Mouse (Mus musculus): ENCODE measurements around the gene Alk.

The Alk gene

GRCm38 (mm10) chr17:72017329-72017728, 587.1 kb downstream of the Alk start:
- no peak for DNase-seq

DNA sequence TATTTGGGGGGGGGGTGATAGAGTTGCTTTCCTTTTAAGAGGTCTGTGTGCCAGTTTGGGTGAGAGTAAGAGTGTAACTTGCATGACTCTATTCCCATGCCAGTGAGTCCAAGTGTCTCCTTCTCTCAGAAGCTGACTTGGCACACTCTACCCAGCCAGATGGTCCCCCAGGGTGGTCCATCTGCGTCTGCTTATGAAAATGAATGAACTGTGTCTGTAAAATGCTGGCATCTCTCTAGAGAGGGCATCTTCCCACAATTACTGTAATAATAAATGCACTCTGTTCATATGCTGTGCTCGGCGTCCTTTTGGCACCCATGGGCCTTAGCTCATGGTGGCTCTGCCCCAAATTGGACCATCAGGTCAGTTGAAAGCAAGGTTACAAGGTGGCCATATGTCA, 589.2 kb downstream of the Alk start:
- DNase-seq, result no peak

GRCm38 (mm10) chr17:72012775-72013174, 591.7 kb downstream of the Alk start:
- no peak for DNase-seq

DNA sequence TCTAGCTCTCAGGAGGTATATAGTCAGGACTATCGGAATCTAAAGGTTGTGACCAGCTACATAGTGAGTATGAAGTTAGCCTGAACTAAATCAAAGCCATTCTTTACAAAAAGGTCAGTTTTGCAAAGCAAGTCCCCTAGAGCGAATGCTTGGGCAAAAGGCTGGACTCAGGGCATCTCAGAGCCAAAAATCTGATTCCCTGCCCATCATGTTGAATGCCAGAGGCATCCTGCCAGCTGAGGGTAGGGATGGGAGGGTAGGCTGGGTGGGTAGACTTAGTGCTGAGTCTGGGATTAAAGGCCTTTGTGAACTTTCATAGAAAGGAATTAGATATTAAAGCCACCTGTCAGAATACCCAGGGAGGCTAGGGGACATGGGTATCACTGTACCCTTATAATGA, 594.6 kb downstream of the Alk start:
- DNase-seq, result no peak

DNA sequence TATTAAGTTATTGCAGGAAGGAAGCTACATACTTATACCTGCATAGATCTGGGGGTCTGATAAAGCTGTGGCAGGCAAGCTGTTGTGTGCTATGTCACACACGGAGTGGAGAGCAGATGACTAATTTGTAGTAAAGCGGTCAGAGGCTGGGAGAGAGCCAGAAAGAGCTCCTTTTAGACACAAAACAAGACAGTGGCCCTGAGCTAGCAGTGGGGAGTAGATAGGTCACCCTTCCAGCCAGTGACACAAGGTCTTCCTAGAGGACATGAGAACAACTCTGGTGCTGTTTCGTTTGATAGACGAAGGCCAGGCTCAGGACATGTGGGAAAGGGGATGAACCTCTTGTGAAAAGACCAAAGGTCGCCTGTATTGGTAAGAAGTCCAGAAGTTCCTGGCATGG, 596.0 kb downstream of the Alk start:
- no peak for DNase-seq

DNA sequence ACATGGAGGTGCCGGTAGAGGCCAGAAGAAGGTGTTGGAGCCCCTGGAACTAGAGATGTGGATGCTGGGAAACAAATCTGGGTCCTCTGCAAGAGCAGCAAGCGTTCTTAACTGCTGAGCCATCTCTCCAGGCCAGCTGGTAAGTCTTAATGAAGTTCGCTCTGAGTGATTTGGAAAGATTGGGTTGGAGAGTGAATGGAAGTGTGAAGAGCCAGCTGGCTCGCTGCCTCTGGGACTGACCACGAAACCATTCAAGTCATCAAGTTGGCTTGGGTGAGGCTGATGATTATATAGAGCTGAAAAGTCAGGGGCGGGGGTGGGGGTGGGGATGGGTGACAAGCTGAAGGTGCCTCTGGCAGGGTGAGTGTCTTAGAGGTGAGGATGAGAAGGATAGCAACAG, 599.1 kb downstream of the Alk start:
- DNase-seq, result peak; percentile 23

DNA sequence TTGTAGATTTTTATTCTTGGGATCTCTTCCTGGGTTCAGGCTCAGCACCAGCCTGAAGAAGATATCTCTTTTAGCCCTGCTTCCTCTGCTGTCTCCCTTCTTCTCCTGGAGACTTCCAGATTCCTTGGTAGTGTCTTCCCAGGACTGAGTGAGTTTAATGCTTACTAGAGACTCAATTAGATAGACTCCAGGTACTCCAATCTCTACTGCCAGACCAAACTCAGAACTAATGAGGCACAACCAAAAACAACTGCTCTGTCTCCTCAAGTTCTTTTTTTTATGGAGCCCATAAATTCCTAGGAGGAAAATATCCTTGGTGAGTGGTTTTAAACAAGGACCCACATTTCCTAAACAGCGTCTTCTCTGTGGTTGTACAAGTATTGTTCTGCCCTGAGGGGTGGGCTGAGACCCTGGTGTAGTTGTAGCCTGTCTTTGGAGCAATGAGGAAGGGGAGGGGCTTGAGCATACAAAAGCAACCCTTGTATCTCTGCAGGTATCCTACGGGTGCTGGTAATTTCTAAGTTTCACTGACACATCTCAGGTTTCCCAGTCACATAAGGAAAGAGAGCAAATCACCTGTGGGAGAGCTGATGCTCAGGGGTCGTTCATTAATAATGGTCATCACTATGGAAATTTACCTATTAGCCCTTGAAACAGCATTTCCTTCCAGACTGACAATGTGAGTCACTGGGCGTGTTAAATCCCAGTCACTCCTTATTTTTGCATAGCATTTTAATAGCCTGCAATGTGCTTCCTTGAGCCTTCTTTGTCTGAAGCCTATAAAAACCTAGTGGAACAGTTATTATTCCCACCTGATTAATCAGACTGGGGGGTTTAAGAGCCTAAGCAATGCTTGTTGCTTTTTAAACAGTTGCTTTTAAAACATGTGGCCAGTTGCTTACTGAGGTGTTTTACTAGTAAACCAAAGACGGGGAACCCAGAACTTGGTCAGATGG, 604.6 kb downstream of the Alk start:
- DNase-seq, result no peak

DNA sequence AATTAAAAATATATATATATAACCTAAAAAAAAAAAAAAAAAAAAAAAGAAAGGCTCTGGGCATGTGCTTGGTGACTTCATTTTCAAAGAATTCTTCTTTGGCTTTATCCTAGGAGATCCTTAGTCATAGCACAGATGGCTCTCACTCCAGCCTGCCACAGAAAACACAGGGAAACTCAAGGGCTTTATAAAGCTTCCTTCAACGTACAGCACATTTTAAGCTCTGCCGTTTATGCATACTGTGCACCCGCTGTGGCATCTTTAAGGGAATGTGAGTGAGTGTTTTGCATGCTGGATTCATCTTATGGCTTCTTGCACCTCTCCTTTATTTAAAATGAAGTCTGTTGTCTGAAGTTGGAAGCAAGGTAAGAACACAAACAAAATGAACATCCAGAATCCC, 606.7 kb downstream of the Alk start:
- no peak for DNase-seq

DNA sequence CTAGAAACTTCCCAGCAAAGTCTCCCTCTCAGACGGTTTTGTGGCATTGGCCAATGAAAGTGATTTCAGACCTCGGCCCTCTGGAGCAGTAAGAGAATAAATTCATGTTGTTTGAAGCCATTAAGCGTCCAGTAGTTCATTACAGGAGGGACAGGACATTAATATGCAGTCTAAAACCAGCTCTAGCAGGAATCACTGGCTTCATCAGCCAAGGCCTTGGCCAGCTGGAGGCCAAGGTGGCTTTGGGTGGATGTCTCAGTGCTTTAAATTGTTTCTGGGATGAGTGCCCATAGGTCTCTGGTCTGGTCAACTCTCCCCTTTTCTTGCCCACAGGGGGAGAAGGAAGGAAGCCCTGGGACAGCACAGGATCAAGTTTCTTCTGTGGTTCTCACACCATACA, 608.9 kb downstream of the Alk start:
- DNase-seq, result no peak

GRCm38 (mm10) chr17:71994144-71994543, 610.3 kb downstream of the Alk start:
- peak; percentile 29 for DNase-seq

DNA sequence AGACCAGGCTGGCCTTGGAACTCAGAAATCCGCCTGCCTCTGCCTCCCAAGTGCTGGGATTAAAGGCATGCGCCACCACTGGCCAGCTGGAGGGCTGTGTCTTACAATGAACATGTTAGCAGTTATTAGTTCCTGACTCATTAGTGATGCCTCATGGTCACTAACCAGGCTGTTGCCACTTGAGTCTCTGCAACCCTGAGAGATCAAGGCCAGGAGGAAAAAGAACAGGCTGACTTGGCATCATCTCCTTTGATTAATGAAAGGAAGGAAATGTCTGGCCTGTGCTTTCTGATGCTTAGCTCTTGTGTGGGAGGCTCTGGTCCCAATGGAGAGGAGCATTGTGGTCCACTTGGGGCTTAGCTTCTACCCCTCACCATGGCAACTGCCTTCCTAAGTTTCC, 611.4 kb downstream of the Alk start:
- DNase-seq, result no peak

- DNase-seq, result no peak
Measured at GRCm38 (mm10) chr17:71991260-71991659, 613.2 kb downstream of the Alk start.

- DNase-seq, result no peak
Measured at GRCm38 (mm10) chr17:71990176-71990720, 614.2 kb downstream of the Alk start.

DNA sequence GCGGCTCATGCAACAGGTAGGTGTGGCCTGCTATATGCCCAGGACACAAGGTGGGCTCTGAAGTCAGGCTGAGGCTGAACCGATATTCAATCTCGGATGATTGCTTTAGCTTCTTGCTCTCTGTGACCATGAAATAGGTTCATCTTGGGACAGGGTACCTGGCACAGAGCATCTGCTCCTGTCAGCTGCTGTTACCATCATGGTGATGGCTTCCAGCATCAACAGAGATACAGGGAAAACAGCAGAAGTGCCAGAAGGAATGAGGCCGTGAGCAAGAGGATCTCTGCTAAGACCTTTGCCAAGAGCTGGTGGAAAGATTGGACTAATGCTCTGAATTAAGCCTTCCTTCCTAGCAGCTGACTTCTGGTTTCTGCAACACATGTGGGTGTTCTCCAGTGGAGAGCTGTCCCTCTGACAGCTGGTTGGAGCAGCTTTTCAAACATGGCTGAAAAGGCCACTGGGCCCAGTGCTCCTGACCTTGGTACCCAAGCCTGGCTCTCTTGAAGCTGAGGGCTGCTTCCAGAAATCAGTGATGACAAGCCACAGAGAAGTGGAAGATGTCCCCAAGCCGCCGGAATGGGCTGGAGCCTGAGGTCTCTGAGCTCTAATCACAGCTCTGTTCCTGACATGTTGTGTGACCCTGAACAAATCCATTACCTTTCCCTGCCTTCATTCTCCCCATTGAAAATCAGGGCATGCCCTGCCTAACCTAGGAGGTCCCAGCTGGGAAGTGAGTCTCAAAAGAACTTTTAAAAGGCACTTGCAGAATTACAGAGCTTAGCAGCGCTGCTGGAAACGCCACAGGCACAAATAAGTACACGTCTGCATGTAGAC, 615.5 kb downstream of the Alk start:
- no peak for DNase-seq

DNA sequence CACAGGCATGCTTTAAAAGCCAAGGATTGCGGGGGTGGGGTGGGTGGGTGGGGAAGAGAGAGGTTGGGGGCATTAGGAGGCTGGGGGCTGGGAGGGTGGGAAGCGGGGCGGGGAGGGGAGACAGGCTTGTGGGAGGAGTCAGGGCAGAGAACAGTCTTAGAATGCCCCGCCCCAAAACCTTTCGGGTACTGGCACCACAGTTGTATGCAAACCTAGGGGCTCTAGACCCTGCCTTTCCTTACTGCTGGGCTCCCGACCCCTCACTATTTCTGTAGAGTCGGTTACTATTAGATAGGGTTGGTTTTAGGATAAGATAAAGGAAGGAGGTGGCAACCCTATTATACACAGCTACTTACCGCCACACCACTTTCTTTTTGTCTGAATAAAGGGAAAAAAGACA, 617.4 kb downstream of the Alk start:
- no peak for DNase-seq

GRCm38 (mm10) chr17:71986456-71986855, 618.0 kb downstream of the Alk start:
- DNase-seq, result no peak

- DNase-seq, result no peak
Measured at GRCm38 (mm10) chr17:71981177-71981576, 623.2 kb downstream of the Alk start.

DNA sequence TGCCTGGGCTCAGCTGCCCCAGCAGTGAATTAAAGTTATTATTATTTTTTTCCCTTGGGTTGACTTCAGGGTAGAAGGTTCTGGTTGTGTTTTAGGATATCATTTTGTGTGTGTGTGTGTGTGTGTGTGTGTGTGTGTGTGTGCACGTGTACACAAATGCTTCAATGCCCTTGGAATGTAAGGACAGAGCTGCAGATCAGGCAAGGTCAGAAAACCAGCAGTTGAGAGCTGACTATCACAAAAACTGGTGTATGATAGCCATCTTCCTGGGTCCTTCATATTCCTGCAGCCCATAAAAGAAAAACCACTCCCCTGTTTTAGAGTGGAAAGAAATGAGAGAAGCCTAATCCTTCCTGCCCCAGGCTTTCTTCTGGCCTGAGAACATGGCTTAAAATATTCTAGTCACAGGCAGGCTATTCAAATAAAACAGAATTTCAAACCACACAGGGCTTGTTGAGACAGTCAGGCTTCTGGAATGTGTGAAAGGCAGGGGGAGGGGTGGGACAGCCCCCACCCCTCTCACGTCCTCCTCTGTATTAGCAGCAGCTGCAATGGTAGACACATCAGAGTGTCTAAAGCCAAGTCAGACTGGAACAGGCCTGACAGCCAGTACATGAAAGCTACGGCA, 623.8 kb downstream of the Alk start:
- no peak for DNase-seq

GRCm38 (mm10) chr17:71979137-71979536, 625.3 kb downstream of the Alk start:
- no peak for DNase-seq

DNA sequence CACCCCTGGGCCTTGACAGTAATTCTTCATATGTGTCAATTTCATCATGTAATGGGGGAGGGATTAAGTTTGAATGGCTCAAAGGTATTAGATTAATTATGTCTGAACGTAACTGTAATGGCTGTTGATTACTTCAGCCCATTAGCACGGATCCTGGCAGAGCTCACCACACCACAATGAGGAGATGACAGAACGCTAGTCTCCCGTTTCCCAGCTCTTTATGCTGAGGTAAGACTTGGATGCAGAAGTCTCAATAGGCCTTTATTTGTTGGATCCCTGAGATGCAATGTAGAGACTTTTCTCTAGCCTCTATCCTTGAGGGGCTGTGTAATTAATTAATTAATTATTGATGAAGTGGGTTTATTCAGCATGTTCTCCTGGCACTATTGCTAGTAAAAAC, 627.8 kb downstream of the Alk start:
- DNase-seq, result no peak

DNA sequence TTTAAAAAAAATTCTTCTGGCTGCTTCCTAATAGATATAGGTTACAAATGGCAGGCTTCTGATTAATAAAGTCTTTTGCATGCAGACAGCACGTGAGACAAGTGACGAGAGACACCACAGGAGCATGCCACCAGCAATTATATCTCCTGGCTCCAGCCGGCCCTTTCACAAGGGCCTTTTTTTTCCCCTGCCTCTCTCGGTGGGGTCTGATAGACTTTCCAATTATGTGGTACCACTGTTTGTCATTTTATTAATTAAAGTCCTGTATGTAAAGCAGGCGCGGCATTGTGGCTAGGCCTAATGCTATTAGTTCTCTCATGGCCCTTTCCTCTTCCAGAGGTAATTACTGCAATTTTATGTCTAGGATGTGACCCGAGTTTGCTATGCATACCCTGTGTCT, 630.7 kb downstream of the Alk start:
- DNase-seq, result no peak

GRCm38 (mm10) chr17:71967356-71967755, 637.1 kb downstream of the Alk start:
- no peak for DNase-seq
